Mouse (Mus musculus) neural tube, embryonic 14.5 days (tissue): Measurements from ENCODE around the gene Mapt. TPM values are rescaled to one million over a fixed set of nuclear protein-coding genes. Genes with fewer than 3 reads are reported as not detected.

ENCODE experiments used
- ATAC-seq: fragments of 200-750 bp; cut with Nextera tagmentation; 2 replicates; pipeline ENCODE4 v1.8.0; 2017; ENCODE audit warnings: low read depth, mild to moderate bottlenecking, moderate TSS enrichment, moderate library complexity
- H3K27ac ChIP-seq: fragments of 300-500 bp; sonication (generic); 2 replicates; pipeline ENCODE4 v1.5.1; 2014; ENCODE audit warnings: low read depth, mild to moderate bottlenecking, control low read depth, low read length, moderate library complexity, mixed read lengths
- H3K27me3 ChIP-seq: fragments of 300-500 bp; sonication (generic); 2 replicates; pipeline ENCODE4 v1.6.1; 2014; ENCODE audit warnings: low read length; ENCODE audit not compliant: control insufficient read depth, insufficient read depth
- H3K36me3 ChIP-seq: fragments of 300-500 bp; sonication (generic); 2 replicates; pipeline ENCODE4 v1.6.1; 2014; ENCODE audit warnings: low read length, mixed read lengths; ENCODE audit not compliant: control insufficient read depth, insufficient read depth
- H3K4me1 ChIP-seq: fragments of 300-500 bp; sonication (generic); 2 replicates; pipeline ENCODE4 v1.6.1; 2014; ENCODE audit warnings: low read length; ENCODE audit not compliant: control insufficient read depth, insufficient read depth
- H3K4me2 ChIP-seq: fragments of 300-500 bp; sonication (generic); 2 replicates; pipeline ENCODE4 v1.6.1; 2014; ENCODE audit warnings: mild to moderate bottlenecking, low read depth, low read length, control low read depth
- H3K4me3 ChIP-seq: fragments of 300-500 bp; sonication (generic); 2 replicates; pipeline ENCODE4 v1.5.1; 2014; ENCODE audit warnings: low read depth, low read length, control low read depth, mixed read lengths
- H3K9ac ChIP-seq: fragments of 300-500 bp; sonication (generic); replicated peaks from 2 replicates; pipeline ENCODE4 v1.6.1; 2014; ENCODE audit warnings: low read depth, mild to moderate bottlenecking, control low read depth, low read length, mixed read lengths
- H3K9me3 ChIP-seq: fragments of 300-500 bp; sonication (generic); 2 replicates; pipeline ENCODE4 v1.6.1; 2016; ENCODE audit warnings: low read length; ENCODE audit not compliant: control insufficient read depth
- WGBS: fragments of 180-500 bp; shearing (Covaris S2); extraction: QIAGEN DNeasy Blood & Tissue Kit; methylation state at CpG from one replicate; pipeline ENCODE4 v1.1.7; 2014; 5-methylcytosine and 5-hydroxymethylcytosine counted together
- polyA plus RNA-seq: library from polyadenylated mRNA; unstranded; fragments of >200 nt; fragmentation: Nextera tagmentation; extraction: Ambion mirVana; gene quantifications from 2 replicates; pipeline ENCODE4 v1.2.1, GENCODE M21; 2014

Mapt gene
- polyA plus RNA-seq, 1 experiment from 2014 or later, result 1,009 TPM

DNA sequence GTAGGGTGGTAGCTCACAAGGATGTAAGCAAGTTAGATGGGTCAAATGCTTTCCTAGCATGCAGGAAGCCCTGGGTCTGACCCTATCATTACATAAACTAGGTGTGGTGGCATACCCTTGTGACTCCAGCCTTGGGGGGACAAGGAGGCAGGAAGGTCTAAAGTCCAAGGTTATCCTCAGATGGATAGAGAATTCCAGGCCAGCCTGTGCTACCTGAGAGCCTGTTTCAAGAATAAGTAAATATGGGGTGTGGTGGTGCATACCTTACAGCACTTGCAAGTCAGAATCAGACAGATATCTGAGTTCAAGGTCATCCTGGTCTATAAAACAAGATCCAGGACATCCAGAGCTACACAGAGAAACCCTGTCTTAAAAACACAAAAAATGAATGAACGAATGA lies 96.3 kb downstream of the Mapt start:
- Histone ChIP-seq H3K4me1 (no peaks in the 10 kb centered on the region), H3K4me3 (no peak overlapping the region), H3K9me3 (no peaks in the 10 kb centered on the region), H3K27me3 (no peaks in the 10 kb centered on the region), H3K27ac (no peak overlapping the region), H3K9ac (no peak overlapping the region), H3K36me3 (peaks cover 28% of the 10 kb centered on the region), H3K4me2 (no peak overlapping the region)
- 96% methylated on average over 1 of the region's 1 CpGs for WGBS
- no peak for ATAC-seq

DNA sequence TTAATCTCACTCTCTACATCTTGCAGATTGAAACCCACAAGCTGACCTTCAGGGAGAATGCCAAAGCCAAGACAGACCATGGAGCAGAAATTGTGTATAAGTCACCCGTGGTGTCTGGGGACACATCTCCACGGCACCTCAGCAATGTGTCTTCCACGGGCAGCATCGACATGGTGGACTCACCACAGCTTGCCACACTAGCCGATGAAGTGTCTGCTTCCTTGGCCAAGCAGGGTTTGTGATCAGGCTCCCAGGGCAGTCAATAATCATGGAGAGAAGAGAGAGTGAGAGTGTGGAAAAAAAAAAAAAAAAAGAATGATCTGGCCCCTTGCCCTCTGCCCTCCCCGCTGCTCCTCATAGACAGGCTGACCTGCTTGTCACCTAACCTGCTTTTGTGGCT lies 96.8 kb downstream of the Mapt start:
- peaks cover 29% of the 10 kb centered on the region for H3K36me3 ChIP-seq
- no peaks in the 10 kb centered on the region for H3K9me3 ChIP-seq
- no peak overlapping the region for H3K27ac ChIP-seq
- H3K4me2 ChIP-seq, result no peak overlapping the region
- H3K9ac ChIP-seq, result no peak overlapping the region
- no peaks in the 10 kb centered on the region for H3K4me1 ChIP-seq
- no peaks in the 10 kb centered on the region for H3K27me3 ChIP-seq
- no peak overlapping the region for H3K4me3 ChIP-seq
- no peak for ATAC-seq
- 81% methylated on average over 6 of the region's 6 CpGs for WGBS

GRCm38 (mm10) chr11:104329185-104329926 lies 98.2 kb downstream of the Mapt start:
- H3K9ac ChIP-seq, result no peak overlapping the region
- no peak overlapping the region for H3K4me3 ChIP-seq
- H3K27ac ChIP-seq, result no peak overlapping the region
- H3K4me1 ChIP-seq, result no peaks in the 10 kb centered on the region
- no peak overlapping the region for H3K4me2 ChIP-seq
- no peak for ATAC-seq
- no peaks in the 10 kb centered on the region for H3K9me3 ChIP-seq
- WGBS, result 85% methylated on average over 11 of the region's 11 CpGs
- peaks cover 39% of the 10 kb centered on the region for H3K36me3 ChIP-seq
- no peaks in the 10 kb centered on the region for H3K27me3 ChIP-seq

DNA sequence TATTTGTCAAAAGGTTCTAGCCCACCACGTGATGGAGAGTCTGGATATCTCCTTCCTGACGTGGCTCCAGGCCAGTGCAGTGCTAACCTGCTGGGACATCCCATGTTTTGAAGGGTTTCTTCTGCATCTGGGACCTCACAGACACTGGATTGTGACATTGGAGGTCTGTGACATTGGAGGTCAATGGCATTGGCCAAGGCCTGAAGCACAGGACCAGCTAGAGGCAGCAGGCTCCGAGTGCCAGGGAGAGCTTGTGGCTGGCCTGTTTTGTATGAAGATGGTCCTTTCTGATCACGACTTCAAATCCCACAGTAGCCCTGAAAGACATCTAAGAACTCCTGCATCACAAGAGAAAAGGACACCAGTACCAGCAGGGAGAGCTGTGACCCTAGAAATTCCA lies 99.0 kb downstream of the Mapt start:
- H3K27ac ChIP-seq, result no peak overlapping the region
- H3K9me3 ChIP-seq, result no peaks in the 10 kb centered on the region
- no peaks in the 10 kb centered on the region for H3K27me3 ChIP-seq
- 86% methylated on average over 4 of the region's 4 CpGs for WGBS
- H3K9ac ChIP-seq, result no peak overlapping the region
- H3K36me3 ChIP-seq, result peaks cover 46% of the 10 kb centered on the region
- H3K4me3 ChIP-seq, result no peak overlapping the region
- H3K4me2 ChIP-seq, result no peak overlapping the region
- no peaks in the 10 kb centered on the region for H3K4me1 ChIP-seq
- ATAC-seq, result no peak

- 79% methylated on average over 3 of the region's 3 CpGs for WGBS
- H3K4me3 ChIP-seq, result no peak overlapping the region
These were observed 100.0 kb downstream of the Mapt start for GRCm38 (mm10) chr11:104331208-104331607.

GRCm38 (mm10) chr11:104332105-104332504 lies 100.9 kb downstream of the Mapt start:
- Histone ChIP-seq H3K4me1 (no peaks in the 10 kb centered on the region), H3K9me3 (no peaks in the 10 kb centered on the region), H3K4me3 (no peak overlapping the region), H3K27ac (peak overlapping the region; percentile 34; the same call in 1 of the 2 replicates), H3K27me3 (no peaks in the 10 kb centered on the region), H3K9ac (no peak overlapping the region), H3K36me3 (peaks cover 59% of the 10 kb centered on the region), H3K4me2 (no peak overlapping the region)
- ATAC-seq, result no peak
- 94% methylated on average over 5 of the region's 5 CpGs for WGBS

More at GRCm38 (mm10) chr11:104331208-104331607, 100.0 kb downstream of the Mapt start:
- H3K36me3 ChIP-seq, result peaks cover 53% of the 10 kb centered on the region
- H3K4me1 ChIP-seq, result no peaks in the 10 kb centered on the region
- ATAC-seq, result no peak
- 0 out of 2 replicates have a peak overlapping the region, but pooled peaks have one; percentile 16 for H3K27ac ChIP-seq
- H3K9me3 ChIP-seq, result no peaks in the 10 kb centered on the region
- no peak overlapping the region for H3K9ac ChIP-seq
- H3K4me2 ChIP-seq, result no peak overlapping the region
- no peaks in the 10 kb centered on the region for H3K27me3 ChIP-seq

- Histone ChIP-seq H3K27ac (no peak overlapping the region), H3K36me3 (peaks cover 64% of the 10 kb centered on the region)
These were observed 102.9 kb downstream of the Mapt start for GRCm38 (mm10) chr11:104334115-104334514.

DNA sequence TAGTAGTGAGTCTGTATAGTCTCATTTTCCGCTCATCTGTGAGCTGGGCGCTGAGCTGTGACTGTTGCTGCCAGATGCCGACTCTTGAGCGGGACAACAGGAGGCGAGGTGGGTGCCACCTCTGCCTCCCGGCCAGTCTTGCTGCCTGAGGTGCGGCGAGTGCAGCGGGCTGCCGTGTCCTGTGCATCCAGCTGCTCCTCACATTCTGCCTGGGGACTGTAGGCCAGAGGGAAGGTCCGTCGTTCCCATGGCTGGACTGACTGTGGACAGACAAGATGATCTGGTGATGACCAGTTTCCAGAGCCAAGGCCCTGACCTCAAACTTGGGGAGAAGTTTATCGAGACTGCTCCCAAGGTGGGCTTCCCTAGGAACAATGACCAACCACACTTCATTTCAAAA lies 103.8 kb downstream of the Mapt start:
- no peaks in the 10 kb centered on the region for H3K4me1 ChIP-seq
- no peaks in the 10 kb centered on the region for H3K27me3 ChIP-seq
- H3K4me3 ChIP-seq, result no peak overlapping the region
- no peak overlapping the region for H3K27ac ChIP-seq
- H3K36me3 ChIP-seq, result peaks cover 62% of the 10 kb centered on the region
- H3K4me2 ChIP-seq, result no peak overlapping the region
- H3K9me3 ChIP-seq, result no peaks in the 10 kb centered on the region
- no peak for ATAC-seq
- no peak overlapping the region for H3K9ac ChIP-seq
- 90% methylated on average over 13 of the region's 13 CpGs for WGBS

More at GRCm38 (mm10) chr11:104334115-104334514, 102.9 kb downstream of the Mapt start:
- Histone ChIP-seq H3K27me3 (no peaks in the 10 kb centered on the region), H3K4me3 (no peak overlapping the region), H3K4me1 (no peaks in the 10 kb centered on the region), H3K4me2 (no peak overlapping the region), H3K9me3 (no peaks in the 10 kb centered on the region), H3K9ac (no peak overlapping the region)
- ATAC-seq, result no peak
- WGBS, result 76% methylated on average over 5 of the region's 5 CpGs

DNA sequence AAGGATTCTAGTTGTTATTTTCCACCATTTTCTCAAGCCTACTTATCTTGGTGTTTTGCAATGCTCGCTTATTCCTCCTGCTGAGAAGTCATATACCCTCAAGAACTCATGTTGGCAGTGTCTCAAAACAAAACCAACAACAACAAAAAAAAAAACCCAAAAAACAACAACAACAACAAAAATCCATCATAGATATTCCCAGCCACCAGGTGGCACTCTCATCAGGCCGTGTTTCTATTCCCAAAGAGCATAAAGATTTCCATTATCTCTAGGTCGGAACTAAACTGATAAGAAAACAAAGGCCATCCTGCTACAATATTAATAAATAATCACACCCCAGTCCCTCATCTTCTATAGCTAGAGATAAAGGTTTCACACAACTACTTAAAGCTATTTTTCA lies 115.7 kb downstream of the Mapt start:
- Histone ChIP-seq H3K9me3 (no peaks in the 10 kb centered on the region), H3K9ac (no peak overlapping the region), H3K4me3 (no peak overlapping the region), H3K27me3 (no peaks in the 10 kb centered on the region), H3K4me1 (no peaks in the 10 kb centered on the region), H3K27ac (no peak overlapping the region), H3K4me2 (no peak overlapping the region), H3K36me3 (peaks cover 48% of the 10 kb centered on the region)
- 66% methylated on average over 3 of the region's 3 CpGs for WGBS
- no peak for ATAC-seq
